Mouse (Mus musculus) stomach, embryonic 14.5 days (tissue): ENCODE data around the gene Cacna2d2. TPM values are rescaled to one million over a fixed set of nuclear protein-coding genes. Genes with fewer than 3 reads are reported as not detected.

ENCODE experiments used
- ATAC-seq: fragments of 200-750 bp; cut with Nextera tagmentation; 2 replicates; pipeline ENCODE4 v1.8.0; 2017; ENCODE audit warnings: low read depth, moderate TSS enrichment; ENCODE audit not compliant: insufficient number of reproducible peaks, insufficient read depth, low FRiP score
- H3K27ac ChIP-seq: fragments of 300-500 bp; sonication (generic); 2 replicates; pipeline ENCODE4 v1.5.1; 2014; ENCODE audit warnings: mild to moderate bottlenecking, low read length, moderate library complexity, mixed read lengths
- H3K27me3 ChIP-seq: fragments of 300-500 bp; sonication (generic); 2 replicates; pipeline ENCODE4 v1.6.1; 2014; ENCODE audit warnings: low read length, control low read depth, mixed read lengths; ENCODE audit not compliant: control insufficient read depth, insufficient read depth
- H3K36me3 ChIP-seq: fragments of 300-500 bp; sonication (generic); 2 replicates; pipeline ENCODE4 v1.6.1; 2014; ENCODE audit warnings: mild to moderate bottlenecking, control low read depth, low read length, moderate library complexity, mixed read lengths; ENCODE audit not compliant: control insufficient read depth, insufficient read depth
- H3K4me1 ChIP-seq: fragments of 300-500 bp; sonication (generic); 2 replicates; pipeline ENCODE4 v1.6.1; 2014; ENCODE audit warnings: low read length, control low read depth, mixed read lengths; ENCODE audit not compliant: control insufficient read depth, insufficient read depth
- H3K4me2 ChIP-seq: fragments of 300-500 bp; sonication (generic); replicated peaks from 2 replicates; pipeline ENCODE4 v1.6.1; 2014; ENCODE audit warnings: low read depth, low read length, control low read depth
- H3K4me3 ChIP-seq: fragments of 300-500 bp; sonication (generic); 2 replicates; pipeline ENCODE4 v1.5.1; 2014; ENCODE audit warnings: low read depth, low read length, control low read depth
- H3K9ac ChIP-seq: fragments of 300-500 bp; sonication (generic); replicated peaks from 2 replicates; pipeline ENCODE4 v1.6.1; 2014; ENCODE audit warnings: low read depth, mild to moderate bottlenecking, control low read depth, low read length, moderate library complexity, mixed read lengths
- H3K9me3 ChIP-seq: fragments of 300-500 bp; sonication (generic); 2 replicates; pipeline ENCODE4 v1.6.1; 2016; ENCODE audit warnings: low read depth, low read length, control low read depth; ENCODE audit not compliant: control insufficient read depth
- WGBS: fragments of 180-500 bp; shearing (Covaris S2); extraction: QIAGEN DNeasy Blood & Tissue Kit; methylation state at CpG from one replicate; pipeline ENCODE4 v1.1.7; 2014; 5-methylcytosine and 5-hydroxymethylcytosine counted together
- polyA plus RNA-seq: library from polyadenylated mRNA; unstranded; fragments of >200 nt; fragmentation: Nextera tagmentation; extraction: Ambion mirVana; gene quantifications from 2 replicates; pipeline ENCODE4 v1.2.1, GENCODE M21; 2014

The Cacna2d2 gene
- polyA plus RNA-seq, 1 experiment from 2014 or later: 0.43 TPM

GRCm38 (mm10) chr9:107576357-107577107 is 177.1 kb downstream of the Cacna2d2 start, which contains the start of gene Hyal1:
Gene Hyal1, plus strand, starts transcription at chr9:107576927.
- 16% methylated on average over 16 of the region's 16 CpGs for WGBS
- ATAC-seq: peak; percentile 72
- peaks cover 20% of the 10 kb centered on the region for H3K4me1 ChIP-seq
- peak within 1 kb of the TSS; percentile 80 for H3K27ac ChIP-seq
- H3K36me3 ChIP-seq: peaks cover 22% of the 10 kb centered on the region
- H3K9ac ChIP-seq: peak within 1 kb of the TSS; percentile 1; the same call in 1 of the 2 replicates
- no peaks in the 10 kb centered on the region for H3K9me3 ChIP-seq
- H3K27me3 ChIP-seq: no peaks in the 10 kb centered on the region
- H3K4me3 ChIP-seq: peak within 1 kb of the TSS; percentile 25
- peak within 1 kb of the TSS; percentile 39 for H3K4me2 ChIP-seq

DNA sequence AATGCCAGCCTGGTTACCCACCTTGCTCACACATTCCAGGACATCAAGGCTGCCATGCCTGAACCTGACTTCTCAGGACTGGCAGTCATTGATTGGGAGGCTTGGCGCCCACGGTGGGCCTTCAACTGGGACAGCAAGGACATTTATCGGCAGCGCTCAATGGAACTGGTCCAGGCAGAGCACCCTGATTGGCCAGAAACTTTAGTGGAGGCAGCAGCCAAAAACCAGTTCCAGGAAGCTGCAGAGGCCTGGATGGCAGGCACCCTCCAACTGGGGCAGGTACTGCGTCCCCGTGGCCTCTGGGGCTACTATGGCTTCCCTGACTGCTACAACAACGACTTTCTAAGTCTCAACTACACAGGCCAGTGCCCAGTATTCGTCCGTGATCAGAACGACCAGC is 178.5 kb downstream of the Cacna2d2 start:
- Histone ChIP-seq H3K9ac (no peak overlapping the region), H3K4me3 (no peak overlapping the region; the same call in 1 of the 2 replicates), H3K27me3 (no peaks in the 10 kb centered on the region), H3K36me3 (peaks cover 9% of the 10 kb centered on the region; the same call in 1 of the 2 replicates), H3K4me1 (peaks cover 23% of the 10 kb centered on the region), H3K4me2 (peak overlapping the region; percentile 39; the same call in 1 of the 2 replicates), H3K27ac (no peak overlapping the region; the same call in 1 of the 2 replicates), H3K9me3 (no peaks in the 10 kb centered on the region)
- no peak for ATAC-seq
- 91% methylated on average over 10 of the region's 10 CpGs for WGBS

- Histone ChIP-seq H3K36me3 (peaks cover 2% of the 10 kb centered on the region; the same call in 1 of the 2 replicates), H3K9me3 (no peaks in the 10 kb centered on the region), H3K4me3 (no peak within 1 kb of the TSS; the same call in 1 of the 2 replicates), H3K27ac (no peak within 1 kb of the TSS; the same call in 1 of the 2 replicates), H3K9ac (no peak within 1 kb of the TSS), H3K4me1 (peaks cover 23% of the 10 kb centered on the region), H3K27me3 (no peaks in the 10 kb centered on the region), H3K4me2 (peak within 1 kb of the TSS; percentile 94)
- no peak for ATAC-seq
- 81% methylated on average over 3 of the region's 3 CpGs for WGBS
These were observed 179.2 kb downstream of the Cacna2d2 start, which contains the start of gene Naa80 for GRCm38 (mm10) chr9:107578587-107578986. Gene Naa80, plus strand, starts transcription at chr9:107578887.

Other genes with a start within 250 kb of the Cacna2d2 start
- gene Dock3, start 167.7 kb upstream of the Cacna2d2 start, polyA plus RNA-seq: 0.88 and 1.6 TPM in 2 replicates
- 24.8 and 27.8 TPM in 2 replicates for gene Mapkapk3, start 109.7 kb upstream of the Cacna2d2 start, polyA plus RNA-seq
- 8.0 and 9.5 TPM in 2 replicates for gene Cish, start 103.6 kb upstream of the Cacna2d2 start, polyA plus RNA-seq
- gene Hemk1, start 61.3 kb upstream of the Cacna2d2 start, polyA plus RNA-seq: 12.4 and 12.9 TPM in 2 replicates
- 0.13 and 0.19 TPM in 2 replicates for gene 6430571L13Rik, start 59.0 kb upstream of the Cacna2d2 start, polyA plus RNA-seq
- 45.9 and 46.6 TPM in 2 replicates for gene Tmem115, start 134.3 kb downstream of the Cacna2d2 start, polyA plus RNA-seq
- gene Cyb561d2, start 142.6 kb downstream of the Cacna2d2 start, polyA plus RNA-seq: 23.8 and 29.2 TPM in 2 replicates
- gene Nprl2, start 142.6 kb downstream of the Cacna2d2 start, polyA plus RNA-seq: 44.7 and 46.0 TPM in 2 replicates
- 0.52 and 0.74 TPM in 2 replicates for gene Zmynd10, start 147.7 kb downstream of the Cacna2d2 start, polyA plus RNA-seq
- gene Rassf1, start 151.9 kb downstream of the Cacna2d2 start, polyA plus RNA-seq: 53.6 and 54.1 TPM in 2 replicates
- 36.2 and 40.3 TPM in 2 replicates for gene Tusc2, start 163.6 kb downstream of the Cacna2d2 start, polyA plus RNA-seq
- 119 and 127 TPM in 2 replicates for gene Hyal2, start 168.3 kb downstream of the Cacna2d2 start, polyA plus RNA-seq
- 10.3 and 12.1 TPM in 2 replicates for gene Hyal1, start 177.3 kb downstream of the Cacna2d2 start, polyA plus RNA-seq
- 17.3 and 19.9 TPM in 2 replicates for gene Naa80, start 179.3 kb downstream of the Cacna2d2 start, polyA plus RNA-seq
- 1.0 and 1.4 TPM in 2 replicates for gene Hyal3, start 181.2 kb downstream of the Cacna2d2 start, polyA plus RNA-seq
- 54.0 and 61.1 TPM in 2 replicates for gene Ifrd2, start 188.0 kb downstream of the Cacna2d2 start, polyA plus RNA-seq
- 6.1 and 7.9 TPM in 2 replicates for gene Sema3b, start 209.6 kb downstream of the Cacna2d2 start, polyA plus RNA-seq
- 359 TPM in 2 replicates for gene Gnai2, start 235.8 kb downstream of the Cacna2d2 start, polyA plus RNA-seq